Mouse (Mus musculus) T-cell, adult 66 days (primary cell): Measurements from ENCODE around the gene Larp4. TPM values are rescaled to one million over a fixed set of nuclear protein-coding genes. Genes with fewer than 3 reads are reported as not detected.

Source experiments
- total RNA-seq, 2 experiments: library from RNA; stranded (reverse); gene quantifications; 3 replicates in 1 of 2; 4 replicates in 1 of 2; pipeline ENCODE4 v1.2.4; 2023

The Larp4 gene
- 10 to 100 TPM; 57.2 to 59.9 TPM for total RNA-seq

GRCm38 (mm10) chr15:99969765-99970164 lies at the start of gene Larp4:
Gene Larp4, plus strand, starts transcription at chr15:99970065.

GRCm38 (mm10) chr15:99966961-99967360 lies 2.9 kb upstream of the Larp4 start, which contains the start of gene Fam186a:
Gene Fam186a, minus strand, starts transcription at chr15:99967061.

GRCm38 (mm10) chr15:100038470-100038971 lies 68.7 kb downstream of the Larp4 start, which contains the start of gene Dip2b:
Gene Dip2b, plus strand, starts transcription at chr15:100038664.

Other genes with a start within 250 kb of the Larp4 start
- 10 to 100 TPM; 53.5 to 54.2 TPM for gene Cox14, start 244.4 kb upstream of the Larp4 start, total RNA-seq
- 10 to 100 TPM; 62.3 to 65.5 TPM for gene Cers5, start 197.2 kb upstream of the Larp4 start, total RNA-seq
- gene Lima1, start 94.6 kb upstream of the Larp4 start, total RNA-seq = 1 to 10 TPM in 1 of 2 experiments, under 1 TPM in 1; 0.36 to 1.2 TPM
- not detected for gene Fam186a, start 3.0 kb upstream of the Larp4 start, total RNA-seq
- gene Dip2b, start 68.6 kb downstream of the Larp4 start, total RNA-seq = 10 to 100 TPM; 72.0 to 74.2 TPM